Mouse (Mus musculus): Measurements from ENCODE around the gene Nrl. TPM values are rescaled to one million over a fixed set of nuclear protein-coding genes. Genes with fewer than 3 reads are reported as not detected.

The Nrl gene
- polyA plus RNA-seq, 1 experiment from 2014 or later, result not detected

DNA sequence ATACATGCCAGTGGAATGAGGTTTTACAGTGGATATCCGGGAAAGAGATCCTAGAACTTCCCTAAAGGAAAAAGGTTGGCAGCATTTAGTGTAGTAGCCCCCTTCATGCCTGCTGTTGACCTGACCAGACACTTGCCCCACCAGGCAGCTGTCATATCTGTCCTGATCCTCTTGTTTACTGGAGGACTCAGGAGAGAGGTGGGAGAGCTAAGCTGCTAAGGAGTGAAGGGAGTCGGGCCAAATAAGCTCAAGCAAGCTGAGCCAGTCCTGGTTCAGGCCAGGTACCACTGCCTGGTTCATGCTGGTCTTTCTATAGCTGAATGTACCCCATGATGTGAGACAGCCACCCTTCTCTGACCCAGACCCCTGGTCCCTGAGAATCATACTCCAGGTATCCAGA is 1.9 kb upstream of the Nrl start:
- Histone ChIP-seq H3K36me3 (no peaks in the 10 kb centered on the region), H3K9ac (no peak overlapping the region), H3K4me2 (no peak overlapping the region), H3K27ac (no peak overlapping the region), H3K9me3 (no peaks in the 10 kb centered on the region), H3K27me3 (replicated peaks) (peaks cover 23% of the 10 kb centered on the region), H3K4me1 (no peaks in the 10 kb centered on the region), H3K4me3 (replicated peaks) (no peak overlapping the region)
- 66% methylated on average over 2 of the region's 2 CpGs for WGBS
- no peak for ATAC-seq (ENCODE audit: insufficient read depth, low FRiP score, low read depth)

DNA sequence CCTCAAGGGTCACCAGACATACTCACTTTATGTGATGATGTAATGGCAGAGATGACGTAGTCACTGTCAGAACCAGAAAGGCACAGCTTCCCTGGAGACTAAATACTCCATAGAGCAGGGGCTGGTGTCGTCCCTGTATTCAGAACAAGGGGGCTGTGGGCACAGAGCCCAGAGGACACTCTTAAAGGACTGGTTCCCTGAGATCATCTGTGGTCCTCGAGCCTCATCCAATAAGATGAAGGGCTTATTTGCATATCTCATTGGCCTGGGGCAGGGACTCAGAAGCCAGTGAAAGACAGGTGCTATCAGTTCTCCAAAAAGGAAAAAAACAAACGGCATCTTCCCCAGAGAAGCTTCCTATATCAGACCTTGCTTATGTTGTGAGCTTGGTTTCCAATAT is 719 bp downstream of the Nrl start:
- 44% methylated on average over 4 of the region's 4 CpGs for WGBS
- no peak for ATAC-seq (ENCODE audit: insufficient read depth, low FRiP score, low read depth)
- H3K4me3 ChIP-seq (replicated peaks), result no peak overlapping the region

DNA sequence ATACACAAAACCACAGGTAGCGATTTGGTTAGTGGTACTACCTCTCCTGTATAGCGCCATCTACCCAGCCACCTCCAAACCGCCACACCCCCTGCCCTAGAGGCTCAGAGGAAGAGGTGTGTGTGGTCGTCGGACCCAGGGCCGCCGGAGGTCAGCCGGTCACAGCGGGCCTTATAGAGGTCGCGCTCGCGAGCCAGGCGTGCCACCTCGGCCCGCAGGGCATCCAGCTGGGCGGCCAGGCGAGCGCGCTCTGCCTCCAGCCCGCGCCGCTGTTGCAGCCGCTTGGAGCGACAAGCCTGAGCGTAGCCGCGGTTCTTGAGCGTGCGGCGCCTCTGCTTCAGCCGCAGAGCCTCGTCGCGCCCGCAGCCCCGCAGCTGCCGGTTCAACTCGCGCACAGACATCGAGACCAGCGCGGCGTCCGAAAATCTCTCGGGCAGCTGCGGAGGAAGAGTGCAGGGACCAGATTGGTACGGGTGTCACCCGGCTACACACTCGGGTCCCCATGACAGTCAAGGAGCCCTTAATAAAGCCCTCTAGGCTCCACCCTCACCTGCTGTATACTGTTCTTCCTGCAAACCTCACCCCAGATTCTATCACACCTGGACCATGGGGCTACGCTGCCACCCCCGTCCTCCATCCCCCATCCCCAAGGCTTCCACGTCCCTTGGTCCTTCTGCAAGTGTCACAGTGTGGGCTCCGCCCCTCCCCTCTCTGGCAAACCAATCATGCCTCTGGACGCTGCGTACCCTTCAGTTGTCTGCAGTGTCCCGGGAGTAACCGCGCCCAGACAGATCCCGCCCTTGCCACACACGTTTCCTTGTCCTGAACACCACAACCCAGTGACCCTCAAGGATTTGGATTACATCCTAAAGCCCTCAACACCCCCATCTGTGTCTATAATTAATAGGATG is 4.1 kb downstream of the Nrl start:
- Histone ChIP-seq H3K9ac (no peak overlapping the region), H3K27ac (no peak overlapping the region), H3K9me3 (no peaks in the 10 kb centered on the region), H3K36me3 (no peaks in the 10 kb centered on the region), H3K4me1 (0 out of 2 replicates have a peak, but pooled peaks cover 9% of the 10 kb centered on the region), H3K4me3 (replicated peaks) (peak overlapping the region; percentile 48), H3K4me2 (peak overlapping the region; percentile 94), H3K27me3 (replicated peaks) (peaks cover 45% of the 10 kb centered on the region)
- ATAC-seq (ENCODE audit: insufficient read depth, low FRiP score, low read depth), result no peak
- WGBS, result 1% methylated on average over 61 of the region's 61 CpGs

More for the DNA sequence above, 719 bp downstream of the Nrl start:
- H3K27ac ChIP-seq, result no peak overlapping the region
- H3K4me2 ChIP-seq, result no peak overlapping the region
- peaks cover 43% of the 10 kb centered on the region for H3K27me3 ChIP-seq (replicated peaks)
- H3K9me3 ChIP-seq, result no peaks in the 10 kb centered on the region
- H3K9ac ChIP-seq, result no peak overlapping the region
- H3K36me3 ChIP-seq, result no peaks in the 10 kb centered on the region
- H3K4me1 ChIP-seq, result 0 out of 2 replicates have a peak, but pooled peaks cover 9% of the 10 kb centered on the region

DNA sequence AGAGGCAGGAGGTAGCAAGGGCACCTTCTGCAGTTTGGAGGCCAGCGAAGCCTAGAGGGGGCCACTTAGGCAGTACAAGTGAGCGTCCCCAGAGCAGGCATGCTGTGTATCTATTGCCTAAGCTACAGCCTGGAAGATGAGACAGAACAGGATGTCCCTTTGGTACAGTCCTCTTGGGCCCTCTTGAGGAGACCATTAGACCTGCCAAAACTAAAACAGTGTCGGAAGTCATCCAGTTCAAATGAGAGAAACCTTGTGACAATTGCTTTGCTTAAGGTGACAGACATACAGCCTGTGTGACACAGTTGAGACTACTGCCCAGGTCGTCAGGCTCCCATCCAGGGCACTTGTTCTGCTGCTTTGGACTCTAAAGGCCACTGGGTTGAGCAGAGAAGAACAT is 5.2 kb downstream of the Nrl start:
- ATAC-seq (ENCODE audit: insufficient read depth, low FRiP score, low read depth), result no peak
- Histone ChIP-seq H3K9me3 (no peaks in the 10 kb centered on the region), H3K27ac (no peak overlapping the region), H3K4me1 (0 out of 2 replicates have a peak, but pooled peaks cover 9% of the 10 kb centered on the region), H3K9ac (no peak overlapping the region), H3K27me3 (replicated peaks) (peaks cover 44% of the 10 kb centered on the region), H3K36me3 (no peaks in the 10 kb centered on the region), H3K4me3 (replicated peaks) (no peak overlapping the region), H3K4me2 (no peak overlapping the region)
- WGBS, result 64% methylated on average over 4 of the region's 4 CpGs

DNA sequence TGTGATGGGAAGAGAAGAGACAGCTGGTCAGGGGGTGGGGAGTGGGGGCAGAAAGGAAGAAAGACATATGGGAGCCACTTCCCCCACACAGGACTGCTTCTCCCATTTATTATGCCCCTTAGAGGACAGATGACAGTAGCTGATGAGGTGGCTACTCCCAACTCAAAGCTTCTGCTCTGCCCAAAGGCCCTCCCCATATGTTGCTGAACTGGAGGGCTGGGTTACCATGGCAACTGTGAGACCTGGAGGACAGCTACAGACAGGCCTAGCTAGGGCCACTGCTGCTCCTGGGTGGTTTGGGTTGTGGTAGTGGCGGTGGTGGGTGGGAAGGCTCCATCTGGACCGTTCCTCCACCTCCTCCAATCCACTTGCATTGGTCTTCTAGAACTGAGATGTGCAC is 5.9 kb downstream of the Nrl start:
- H3K36me3 ChIP-seq, result no peaks in the 10 kb centered on the region
- no peak overlapping the region for H3K4me3 ChIP-seq (replicated peaks)
- no peaks in the 10 kb centered on the region for H3K9me3 ChIP-seq
- ATAC-seq (ENCODE audit: insufficient read depth, low FRiP score, low read depth), result no peak
- 0 out of 2 replicates have a peak, but pooled peaks cover 9% of the 10 kb centered on the region for H3K4me1 ChIP-seq
- H3K9ac ChIP-seq, result no peak overlapping the region
- WGBS, result 56% methylated on average over 2 of the region's 2 CpGs
- no peak overlapping the region for H3K27ac ChIP-seq
- no peak overlapping the region for H3K4me2 ChIP-seq
- H3K27me3 ChIP-seq (replicated peaks), result peaks cover 43% of the 10 kb centered on the region

DNA sequence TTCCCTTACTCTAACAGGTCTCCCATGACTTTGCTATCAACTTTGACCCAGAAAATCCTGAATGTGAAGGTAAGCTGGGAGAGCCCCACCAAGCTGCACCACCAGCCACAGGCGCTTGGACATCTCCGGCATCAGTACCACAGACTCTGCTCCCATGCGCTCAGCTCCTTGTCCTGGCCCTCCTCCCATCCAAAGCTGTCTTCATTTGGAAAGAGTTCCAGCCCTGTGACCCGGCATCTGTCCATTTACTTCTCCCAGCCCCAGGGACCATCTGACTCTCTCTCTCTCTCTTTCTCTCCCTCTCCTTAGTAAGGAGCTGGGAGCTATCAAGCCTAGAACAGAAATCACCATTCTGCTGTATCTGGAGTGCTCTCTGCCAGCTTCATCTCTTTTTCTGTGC is 8.9 kb downstream of the Nrl start:
- Histone ChIP-seq H3K4me3 (replicated peaks) (no peak overlapping the region), H3K9ac (no peak overlapping the region), H3K27ac (no peak overlapping the region), H3K36me3 (no peaks in the 10 kb centered on the region), H3K27me3 (replicated peaks) (peaks cover 20% of the 10 kb centered on the region), H3K9me3 (no peaks in the 10 kb centered on the region), H3K4me1 (0 out of 2 replicates have a peak, but pooled peaks cover 7% of the 10 kb centered on the region), H3K4me2 (no peak overlapping the region)
- WGBS, result 86% methylated on average over 4 of the region's 4 CpGs
- ATAC-seq (ENCODE audit: insufficient read depth, low FRiP score, low read depth), result no peak

DNA sequence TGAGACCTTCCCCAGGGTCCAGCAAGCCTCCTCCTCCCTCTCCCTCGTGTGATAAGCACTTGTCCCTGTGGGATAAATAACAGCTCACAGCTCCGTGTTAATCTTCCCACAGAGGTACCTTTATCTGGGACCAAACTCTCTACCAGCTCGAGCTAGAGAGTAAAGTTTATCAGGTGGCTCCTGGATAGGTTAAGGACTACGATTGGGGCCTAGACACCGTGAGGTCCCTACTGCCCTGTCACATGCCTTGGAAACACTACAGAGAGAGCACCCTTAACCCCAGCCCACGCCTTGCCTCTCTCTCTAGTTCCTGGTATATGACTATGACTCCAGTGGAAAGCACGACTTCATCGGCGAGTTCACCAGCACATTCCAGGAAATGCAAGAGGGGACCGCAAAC is 10.9 kb downstream of the Nrl start:
- Histone ChIP-seq H3K27ac (no peak overlapping the region), H3K9me3 (no peaks in the 10 kb centered on the region), H3K9ac (no peak overlapping the region), H3K27me3 (replicated peaks) (peaks cover 5% of the 10 kb centered on the region; the same call in 1 of the 2 replicates), H3K4me1 (no peaks in the 10 kb centered on the region), H3K4me3 (replicated peaks) (no peak overlapping the region), H3K4me2 (no peak overlapping the region), H3K36me3 (no peaks in the 10 kb centered on the region)
- WGBS, result 50% methylated on average over 10 of the region's 10 CpGs
- no peak for ATAC-seq (ENCODE audit: insufficient read depth, low FRiP score, low read depth)

DNA sequence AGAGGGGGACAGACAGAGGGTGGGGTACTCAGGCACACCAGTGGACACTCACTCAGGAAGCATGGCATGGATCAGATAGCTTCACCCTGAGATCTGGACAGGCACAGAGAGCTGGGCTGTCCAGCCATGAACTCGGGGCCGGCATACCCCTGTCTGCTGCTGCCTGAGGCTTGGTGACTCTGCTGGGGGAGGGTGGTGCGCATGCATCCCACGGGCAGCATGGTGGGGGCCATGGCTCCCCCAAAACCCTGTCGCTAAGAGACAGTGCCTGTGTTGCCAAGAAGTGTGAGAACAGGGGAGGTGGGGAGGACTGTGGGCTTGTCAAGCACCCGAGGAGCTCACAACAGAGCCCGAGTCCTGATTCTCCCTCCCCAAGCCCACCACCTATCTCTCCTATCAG is 13.7 kb downstream of the Nrl start:
- H3K9me3 ChIP-seq, result no peaks in the 10 kb centered on the region
- H3K27me3 ChIP-seq (replicated peaks), result peaks cover 4% of the 10 kb centered on the region; the same call in 1 of the 2 replicates
- H3K4me1 ChIP-seq, result no peaks in the 10 kb centered on the region
- H3K4me2 ChIP-seq, result no peak overlapping the region
- H3K9ac ChIP-seq, result no peak overlapping the region
- ATAC-seq (ENCODE audit: insufficient read depth, low FRiP score, low read depth), result no peak
- WGBS, result 49% methylated on average over 7 of the region's 7 CpGs
- no peaks in the 10 kb centered on the region for H3K36me3 ChIP-seq
- no peak overlapping the region for H3K27ac ChIP-seq
- no peak overlapping the region for H3K4me3 ChIP-seq (replicated peaks)

DNA sequence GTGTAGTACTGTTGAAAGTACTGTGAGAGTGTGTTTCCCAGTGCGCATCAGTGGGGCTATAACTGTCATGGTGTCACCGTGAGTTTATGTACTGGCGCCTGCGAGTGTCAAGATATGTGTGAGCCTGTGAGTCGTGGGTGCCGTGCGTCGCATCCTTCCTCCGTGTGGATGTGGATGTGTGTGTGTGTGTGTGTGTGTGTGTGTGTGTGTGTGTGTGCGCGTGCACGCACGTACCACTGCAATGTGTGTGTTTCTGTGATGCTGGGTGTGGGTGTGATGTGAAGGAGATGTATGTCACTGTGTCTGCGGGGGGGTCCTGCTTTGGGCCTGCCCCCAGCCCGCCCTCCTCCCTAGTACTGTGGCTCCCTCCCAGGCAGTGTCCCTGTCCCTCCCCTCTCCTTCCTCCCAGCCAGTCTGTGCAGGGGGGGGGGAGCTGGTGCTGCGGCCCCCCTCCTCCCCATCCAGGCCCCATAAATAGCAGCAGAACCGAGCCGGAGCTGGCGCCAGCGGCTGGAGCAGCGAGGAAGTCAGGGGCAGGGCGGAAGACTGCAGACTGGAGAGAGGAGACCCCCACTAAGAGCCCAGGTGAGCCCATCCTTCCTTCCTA is 14.6 kb downstream of the Nrl start, which contains the start of gene Cpne6:
Gene Cpne6, plus strand, starts transcription at position 321 of the 607 bp plus-strand sequence.
- no peak within 1 kb of the TSS for H3K4me3 ChIP-seq (replicated peaks)
- H3K36me3 ChIP-seq, result no peaks in the 10 kb centered on the region
- H3K27me3 ChIP-seq (replicated peaks), result peaks cover 4% of the 10 kb centered on the region; the same call in 1 of the 2 replicates
- 72% methylated on average over 22 of the region's 22 CpGs for WGBS
- H3K9me3 ChIP-seq, result no peaks in the 10 kb centered on the region
- H3K4me2 ChIP-seq, result no peak within 1 kb of the TSS
- H3K27ac ChIP-seq, result no peak within 1 kb of the TSS
- ATAC-seq (ENCODE audit: insufficient read depth, low FRiP score, low read depth), result no peak
- no peaks in the 10 kb centered on the region for H3K4me1 ChIP-seq
- no peak within 1 kb of the TSS for H3K9ac ChIP-seq

DNA sequence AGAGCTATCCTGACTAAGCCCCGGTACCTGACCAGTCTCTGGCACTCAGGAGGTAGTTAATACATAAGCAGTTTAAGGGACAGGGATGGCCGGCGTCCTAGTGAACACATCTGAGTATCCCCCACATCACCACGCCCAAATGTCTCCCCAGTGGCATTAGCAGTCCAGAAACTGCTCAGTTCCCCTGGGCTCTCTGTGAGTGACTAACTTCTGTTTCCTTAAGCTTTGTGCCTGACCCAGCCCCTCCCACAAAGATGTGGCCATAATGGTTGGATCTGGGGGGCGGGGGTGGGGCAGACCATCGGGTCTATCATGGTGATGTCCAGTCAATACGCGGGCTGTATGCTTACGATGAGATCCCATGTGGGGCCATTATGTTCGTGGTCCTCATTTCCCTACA is 15.2 kb downstream of the Nrl start:
- 76% methylated on average over 10 of the region's 10 CpGs for whole genome bisulfite sequencing
- Histone ChIP-seq H3K9ac (no peak overlapping the region), H3K4me1 (no peaks in the 10 kb centered on the region), H3K27me3 (replicated peaks) (peaks cover 4% of the 10 kb centered on the region; the same call in 1 of the 2 replicates), H3K27ac (no peak overlapping the region), H3K4me3 (replicated peaks) (no peak overlapping the region), H3K9me3 (no peaks in the 10 kb centered on the region), H3K4me2 (no peak overlapping the region), H3K36me3 (no peaks in the 10 kb centered on the region)
- no peak for ATAC-seq (ENCODE audit: insufficient read depth, low FRiP score, low read depth)

DNA sequence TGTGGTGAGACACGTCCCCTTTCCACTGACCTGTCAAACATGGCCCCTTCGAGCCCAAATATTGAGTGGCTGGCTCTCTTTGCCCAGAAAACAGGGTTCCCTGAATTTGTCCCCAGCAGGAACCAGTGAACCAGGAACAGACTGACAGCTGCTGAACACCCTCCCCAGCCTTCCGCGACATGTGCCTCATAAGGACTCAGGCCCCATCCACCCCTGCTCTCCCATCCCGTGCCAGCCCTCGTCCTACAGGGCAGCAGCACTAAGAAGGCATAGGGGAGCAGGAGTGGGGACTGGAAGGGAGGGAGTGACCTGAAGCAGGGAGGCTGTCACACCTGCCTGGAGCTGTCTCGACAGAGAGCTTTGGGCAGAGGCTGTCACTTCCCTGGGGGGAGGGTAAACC is 17.0 kb downstream of the Nrl start:
- no peak overlapping the region for H3K4me3 ChIP-seq (replicated peaks)
- no peaks in the 10 kb centered on the region for H3K36me3 ChIP-seq
- no peak overlapping the region for H3K4me2 ChIP-seq
- H3K27me3 ChIP-seq (replicated peaks), result peaks cover 4% of the 10 kb centered on the region; the same call in 1 of the 2 replicates
- WGBS, result 48% methylated on average over 7 of the region's 7 CpGs
- no peak for ATAC-seq (ENCODE audit: insufficient read depth, low FRiP score, low read depth)
- no peak overlapping the region for H3K9ac ChIP-seq
- H3K9me3 ChIP-seq, result no peaks in the 10 kb centered on the region
- H3K4me1 ChIP-seq, result no peaks in the 10 kb centered on the region
- no peak overlapping the region for H3K27ac ChIP-seq

DNA sequence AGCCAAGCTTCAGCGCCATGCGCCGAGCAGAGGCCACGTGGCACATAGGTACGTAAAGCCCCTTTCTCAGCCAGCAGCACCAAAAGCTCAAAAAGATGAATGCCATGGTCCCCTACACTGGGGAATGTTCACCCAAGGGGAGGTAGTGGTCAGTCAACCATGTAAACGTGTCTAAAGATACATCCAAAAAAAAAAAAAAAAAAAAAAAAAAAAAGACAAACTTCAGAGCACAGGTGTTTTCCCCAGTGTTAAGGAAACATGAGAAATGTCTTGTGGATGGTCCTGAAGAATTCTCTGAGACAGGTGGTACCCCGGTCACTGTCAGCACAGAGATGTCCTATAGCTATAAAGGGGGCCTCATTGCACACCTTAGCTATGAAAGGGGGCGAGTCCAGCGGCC is 19.2 kb downstream of the Nrl start:
- 85% methylated on average over 9 of the region's 9 CpGs for WGBS
- H3K9ac ChIP-seq, result no peak overlapping the region
- no peak for ATAC-seq (ENCODE audit: insufficient read depth, low FRiP score, low read depth)
- no peak overlapping the region for H3K4me2 ChIP-seq
- no peaks in the 10 kb centered on the region for H3K9me3 ChIP-seq
- H3K27me3 ChIP-seq (replicated peaks), result no peaks in the 10 kb centered on the region
- no peak overlapping the region for H3K4me3 ChIP-seq (replicated peaks)
- H3K36me3 ChIP-seq, result no peaks in the 10 kb centered on the region
- H3K4me1 ChIP-seq, result no peaks in the 10 kb centered on the region
- no peak overlapping the region for H3K27ac ChIP-seq

Data from stomach, embryonic 15.5 days (tissue).